Mouse (Mus musculus) liver, embryonic 11.5 days (tissue): ENCODE data around the gene Ncf1. TPM values are rescaled to one million over a fixed set of nuclear protein-coding genes. Genes with fewer than 3 reads are reported as not detected.

ENCODE experiments used
- ATAC-seq: fragments of 200-750 bp; cut with Nextera tagmentation; replicated peaks from 2 replicates; pipeline ENCODE4 v1.8.0; 2017; ENCODE audit warnings: moderate number of reproducible peaks, mild to moderate bottlenecking, moderate TSS enrichment, moderate library complexity; ENCODE audit not compliant: low FRiP score
- DNase-seq: peaks from one replicate; pipeline ENCODE4 v3.0.0-alpha.2; 2017; ENCODE audit warnings: low spot score
- H3K27ac ChIP-seq: fragments of 300-500 bp; sonication (generic); 2 replicates; pipeline ENCODE4 v1.5.1; 2014; ENCODE audit warnings: mild to moderate bottlenecking, low read depth, low read length, control low read depth
- H3K27me3 ChIP-seq: fragments of 300-500 bp; sonication (generic); replicated peaks from 2 replicates; pipeline ENCODE4 v1.6.1; 2014; ENCODE audit warnings: low read length, mixed read lengths; ENCODE audit not compliant: control insufficient read depth, insufficient read depth
- H3K36me3 ChIP-seq: fragments of 300-500 bp; sonication (generic); 2 replicates; pipeline ENCODE4 v1.6.1; 2014; ENCODE audit warnings: mild to moderate bottlenecking, low read length, moderate library complexity, mixed read lengths; ENCODE audit not compliant: control insufficient read depth, insufficient read depth
- H3K4me1 ChIP-seq: fragments of 300-500 bp; sonication (generic); replicated peaks from 2 replicates; pipeline ENCODE4 v1.6.1; 2014; ENCODE audit warnings: low read length, mixed read lengths; ENCODE audit not compliant: control insufficient read depth, insufficient read depth
- H3K4me2 ChIP-seq: fragments of 300-500 bp; sonication (generic); 2 replicates; pipeline ENCODE4 v1.6.1; 2014; ENCODE audit warnings: mild to moderate bottlenecking, control low read depth, moderate library complexity
- H3K4me3 ChIP-seq: fragments of 300-500 bp; sonication (generic); 2 replicates; pipeline ENCODE4 v1.5.1; 2014; ENCODE audit warnings: low read depth, low read length, control low read depth
- H3K9ac ChIP-seq: fragments of 300-500 bp; sonication (generic); 2 replicates; pipeline ENCODE4 v1.6.1; 2014; ENCODE audit warnings: low read depth, low read length, control low read depth
- H3K9me3 ChIP-seq: fragments of 300-500 bp; sonication (generic); 2 replicates; pipeline ENCODE4 v1.6.1; 2016; ENCODE audit warnings: low read length, inconsistent platforms, mixed read lengths; ENCODE audit not compliant: control insufficient read depth
- WGBS: fragments of 180-500 bp; shearing (Covaris S2); extraction: QIAGEN DNeasy Blood & Tissue Kit; methylation state at CpG from one replicate; pipeline ENCODE4 v1.1.7; 2014; 5-methylcytosine and 5-hydroxymethylcytosine counted together
- polyA plus RNA-seq: library from polyadenylated mRNA; unstranded; fragments of >200 nt; fragmentation: Nextera tagmentation; extraction: Ambion mirVana; gene quantifications from 2 replicates; pipeline ENCODE4 v1.2.1, GENCODE M21; 2014

Ncf1 gene
- polyA plus RNA-seq, 1 experiment from 2014 or later = 11.7 TPM

DNA sequence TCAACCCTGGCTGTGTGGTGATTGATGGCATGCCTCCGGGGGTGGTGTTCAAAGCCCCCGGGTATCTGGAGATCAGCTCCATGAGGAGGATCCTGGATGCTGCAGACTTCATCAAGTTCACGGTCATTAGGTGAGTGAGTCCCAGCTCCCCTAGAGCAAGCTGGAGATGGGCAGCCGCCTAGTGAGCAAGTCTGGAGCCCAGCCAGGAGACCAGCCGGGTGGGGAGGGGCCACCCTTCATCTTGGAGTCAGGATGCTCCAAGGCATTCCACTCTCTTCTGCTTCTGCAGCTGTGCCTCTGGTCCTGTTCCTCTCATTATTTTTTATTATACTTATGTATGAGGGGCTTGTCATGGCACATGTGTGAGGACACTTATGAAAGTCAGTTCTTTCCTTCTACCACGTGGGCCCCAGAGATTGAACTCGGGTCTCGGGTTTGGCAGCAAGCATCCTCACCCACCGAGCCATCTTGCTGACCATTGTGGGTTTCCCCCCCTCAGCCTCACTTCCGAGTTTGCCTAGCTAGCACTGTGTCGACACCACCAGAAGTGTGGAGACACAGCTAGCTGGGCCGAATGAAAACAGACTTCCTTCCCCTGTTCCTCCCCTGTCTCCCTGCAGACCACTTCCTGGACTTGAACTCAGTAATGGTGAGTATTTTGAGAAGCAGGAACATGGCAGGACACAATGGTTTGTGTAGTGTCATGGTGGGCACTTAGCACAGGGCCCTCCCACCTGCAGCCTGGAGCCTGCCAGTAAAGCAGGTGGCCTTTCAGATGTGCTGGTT, 15.2 kb downstream of the Ncf1 start:
- Histone ChIP-seq H3K9me3 (no peaks in the 10 kb centered on the region), H3K27ac (no peak overlapping the region), H3K36me3 (no peaks in the 10 kb centered on the region; the same call in 1 of the 2 replicates), H3K4me2 (no peak overlapping the region), H3K9ac (no peak overlapping the region), H3K27me3 (no peaks in the 10 kb centered on the region), H3K4me3 (no peak overlapping the region), H3K4me1 (peaks cover 5% of the 10 kb centered on the region)
- ATAC-seq (peak; percentile 29; the same call in 1 of the 2 replicates), DNase-seq (no peak)
- 49% methylated on average over 12 of the region's 12 CpGs for WGBS

- peaks cover 5% of the 10 kb centered on the region for H3K4me1 ChIP-seq
- H3K4me3 ChIP-seq = no peak overlapping the region
- H3K9ac ChIP-seq = no peak overlapping the region
- no peak overlapping the region for H3K4me2 ChIP-seq
- H3K27ac ChIP-seq = peak overlapping the region; percentile 35; the same call in 1 of the 2 replicates
- peak; percentile 44; the same call in 1 of the 2 replicates for ATAC-seq
- no peaks in the 10 kb centered on the region for H3K27me3 ChIP-seq
- WGBS = 43% methylated on average over 11 of the region's 11 CpGs
- no peaks in the 10 kb centered on the region; the same call in 1 of the 2 replicates for H3K36me3 ChIP-seq
- H3K9me3 ChIP-seq = no peaks in the 10 kb centered on the region
- DNase-seq = no peak
Measured at GRCm38 (mm10) chr5:134209931-134210554, 19.4 kb downstream of the Ncf1 start.

DNA sequence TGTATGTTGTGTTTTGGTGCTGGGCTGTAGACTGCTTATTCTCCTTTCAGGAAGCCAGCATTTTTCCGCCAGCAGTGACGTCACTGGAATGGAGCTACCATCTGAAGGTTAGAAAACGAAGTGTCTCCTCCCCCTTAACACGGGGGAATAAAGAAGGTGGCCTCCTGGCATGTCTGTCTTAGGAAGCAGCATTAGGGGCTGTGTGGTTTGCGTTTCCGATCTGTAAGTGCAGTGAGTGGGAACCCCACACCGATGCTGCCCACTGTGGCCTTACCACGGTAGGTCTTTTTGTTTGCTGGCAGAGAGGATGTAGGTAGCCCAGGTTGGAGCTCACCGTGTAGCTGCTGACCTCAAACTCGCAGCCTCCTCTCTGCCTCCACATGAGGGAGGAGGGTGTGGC, 22.7 kb downstream of the Ncf1 start:
- Histone ChIP-seq H3K4me3 (no peak overlapping the region), H3K9me3 (no peaks in the 10 kb centered on the region), H3K4me2 (no peak overlapping the region), H3K27me3 (no peaks in the 10 kb centered on the region), H3K9ac (no peak overlapping the region), H3K36me3 (peaks cover 3% of the 10 kb centered on the region; the same call in 1 of the 2 replicates), H3K27ac (no peak overlapping the region), H3K4me1 (peaks cover 5% of the 10 kb centered on the region)
- ATAC-seq (no peak), DNase-seq (no peak)
- WGBS = 79% methylated on average over 10 of the region's 10 CpGs

DNA sequence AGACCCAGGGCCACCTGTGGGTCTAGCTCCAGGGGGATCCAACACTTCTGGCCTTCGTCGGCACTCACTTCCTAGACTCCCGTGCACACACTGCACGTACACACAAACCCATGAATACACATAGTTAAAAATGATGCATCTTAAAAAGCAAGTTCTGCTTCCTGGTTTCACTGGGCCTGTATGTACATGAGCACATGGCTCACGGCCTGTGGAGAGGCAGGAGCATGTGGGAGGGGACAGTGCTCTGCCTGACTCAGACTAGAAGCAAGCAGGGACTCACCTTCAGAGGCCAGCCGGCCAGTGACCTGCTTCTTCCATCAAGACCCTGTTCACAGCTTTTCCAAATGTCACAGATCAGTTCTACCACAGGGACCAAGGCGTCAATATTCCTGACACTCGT, 35.8 kb downstream of the Ncf1 start:
- WGBS = 78% methylated on average over 8 of the region's 8 CpGs
- H3K27ac ChIP-seq = no peak overlapping the region
- H3K4me2 ChIP-seq = no peak overlapping the region
- H3K9ac ChIP-seq = no peak overlapping the region
- DNase-seq = no peak
- no peak for ATAC-seq
- H3K4me3 ChIP-seq = no peak overlapping the region
- H3K36me3 ChIP-seq = peaks cover 3% of the 10 kb centered on the region
- H3K4me1 ChIP-seq = no peaks in the 10 kb centered on the region
- no peaks in the 10 kb centered on the region for H3K9me3 ChIP-seq
- H3K27me3 ChIP-seq = no peaks in the 10 kb centered on the region

- H3K9ac ChIP-seq = no peak overlapping the region
- DNase-seq (no peak), ATAC-seq (no peak)
- no peak overlapping the region for H3K27ac ChIP-seq
- no peak overlapping the region for H3K4me2 ChIP-seq
- H3K27me3 ChIP-seq = no peaks in the 10 kb centered on the region
- H3K4me1 ChIP-seq = no peaks in the 10 kb centered on the region
- WGBS = 69% methylated on average over 7 of the region's 7 CpGs
- no peaks in the 10 kb centered on the region for H3K36me3 ChIP-seq
- H3K9me3 ChIP-seq = no peaks in the 10 kb centered on the region
- no peak overlapping the region for H3K4me3 ChIP-seq
Measured at GRCm38 (mm10) chr5:134188571-134188970, 40.9 kb downstream of the Ncf1 start.

- no peak overlapping the region for H3K4me2 ChIP-seq
- H3K27ac ChIP-seq = no peak overlapping the region
- DNase-seq = peak; percentile 63
- no peak overlapping the region for H3K9ac ChIP-seq
- ATAC-seq = no peak
- H3K4me3 ChIP-seq = no peak overlapping the region
- peaks cover 7% of the 10 kb centered on the region for H3K4me1 ChIP-seq
- H3K9me3 ChIP-seq = no peaks in the 10 kb centered on the region
- WGBS = 70% methylated on average over 4 of the region's 4 CpGs
- no peaks in the 10 kb centered on the region for H3K36me3 ChIP-seq
- no peaks in the 10 kb centered on the region for H3K27me3 ChIP-seq
Measured at GRCm38 (mm10) chr5:134186961-134187731, 42.3 kb downstream of the Ncf1 start.

GRCm38 (mm10) chr5:134186059-134186458, 43.4 kb downstream of the Ncf1 start:
- no peaks in the 10 kb centered on the region for H3K36me3 ChIP-seq
- H3K4me2 ChIP-seq = no peak overlapping the region
- H3K4me1 ChIP-seq = peaks cover 10% of the 10 kb centered on the region
- no peaks in the 10 kb centered on the region for H3K27me3 ChIP-seq
- H3K9me3 ChIP-seq = no peaks in the 10 kb centered on the region
- 89% methylated on average over 3 of the region's 3 CpGs for WGBS
- H3K27ac ChIP-seq = no peak overlapping the region
- no peak overlapping the region for H3K4me3 ChIP-seq
- DNase-seq = no peak
- H3K9ac ChIP-seq = no peak overlapping the region
- ATAC-seq = no peak

GRCm38 (mm10) chr5:134183880-134184808, 45.3 kb downstream of the Ncf1 start, which contains the start of gene Gtf2ird2:
Gene Gtf2ird2 (plus strand): TSS chr5:134184019.
- H3K9ac ChIP-seq = peak within 1 kb of the TSS; percentile 95
- H3K4me2 ChIP-seq = peak within 1 kb of the TSS; percentile 91
- DNase-seq = peak; percentile 98
- H3K9me3 ChIP-seq = no peaks in the 10 kb centered on the region
- no peaks in the 10 kb centered on the region for H3K27me3 ChIP-seq
- peak; percentile 92 for ATAC-seq
- H3K4me1 ChIP-seq = peaks cover 10% of the 10 kb centered on the region
- H3K36me3 ChIP-seq = no peaks in the 10 kb centered on the region
- WGBS = under 1% methylated on average over 92 of the region's 92 CpGs
- H3K4me3 ChIP-seq = peak within 1 kb of the TSS; percentile 81
- H3K27ac ChIP-seq = peak within 1 kb of the TSS; percentile 97
